Mouse (Mus musculus) E14TG2a.4 (cell line): ENCODE data around the gene Cptp.

ENCODE experiments used
- H3K27me3 ChIP-seq: 2 replicates; pipeline ENCODE4 v1.6.1; 2014; ENCODE audit warnings: low read length, control low read depth; ENCODE audit not compliant: insufficient read depth
- H3K36me3 ChIP-seq: 2 replicates; pipeline ENCODE4 v1.6.1; 2014; ENCODE audit warnings: low read length, control low read depth; ENCODE audit not compliant: insufficient read depth
- H3K4me1 ChIP-seq: replicated peaks from 2 replicates; pipeline ENCODE4 v1.6.1; 2014; ENCODE audit warnings: low read depth, low read length, control low read depth
- H3K4me3 ChIP-seq: replicated peaks from 2 replicates; pipeline ENCODE4 v1.5.1; 2014; ENCODE audit warnings: mild to moderate bottlenecking, low read length
- H3K9me3 ChIP-seq: 2 replicates; pipeline ENCODE4 v1.6.1; 2014; ENCODE audit warnings: low read length, control low read depth
- CTCF ChIP-seq: conservative IDR thresholded peaks from 2 replicates; pipeline ENCODE4 v1.5.1; 2014; ENCODE audit warnings: low read length
- NANOG ChIP-seq: IDR thresholded peaks from 2 replicates; pipeline ENCODE4 v1.6.1; 2014; ENCODE audit warnings: borderline replicate concordance, low read length, mixed read lengths
- POU5F1 ChIP-seq: IDR thresholded peaks from 2 replicates; pipeline ENCODE4 v1.6.1; 2014; ENCODE audit warnings: low read length, borderline replicate concordance

Cptp gene

DNA sequence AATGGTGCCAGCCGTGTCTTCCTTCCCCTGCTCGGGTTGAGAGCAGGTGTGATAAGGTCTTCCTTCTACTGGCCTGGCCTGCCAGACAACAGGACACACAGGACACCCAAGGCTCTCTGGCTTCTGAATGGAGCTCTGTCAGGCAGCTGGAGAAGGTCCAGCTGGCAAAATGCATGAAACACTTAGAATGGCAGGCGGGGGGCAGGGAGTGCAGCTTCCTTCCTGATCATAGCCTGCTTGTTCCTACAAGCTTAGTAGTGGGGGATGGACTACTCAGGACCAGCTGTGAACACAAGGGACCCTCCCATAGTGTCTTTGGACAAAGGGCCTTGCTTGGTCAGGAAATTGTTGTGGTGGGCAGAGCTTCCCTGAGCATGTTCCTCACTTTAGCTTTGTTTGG is 32.0 kb upstream of the Cptp start:
- no peaks in the 10 kb centered on the region for H3K27me3 ChIP-seq
- no peak overlapping the region for H3K4me3 ChIP-seq
- H3K36me3 ChIP-seq, result peaks cover 85% of the 10 kb centered on the region
- H3K4me1 ChIP-seq, result peaks cover 16% of the 10 kb centered on the region
- H3K9me3 ChIP-seq, result no peaks in the 10 kb centered on the region
- TF ChIP-seq POU5F1 (no peak), NANOG (no peak), CTCF (no peak)

DNA sequence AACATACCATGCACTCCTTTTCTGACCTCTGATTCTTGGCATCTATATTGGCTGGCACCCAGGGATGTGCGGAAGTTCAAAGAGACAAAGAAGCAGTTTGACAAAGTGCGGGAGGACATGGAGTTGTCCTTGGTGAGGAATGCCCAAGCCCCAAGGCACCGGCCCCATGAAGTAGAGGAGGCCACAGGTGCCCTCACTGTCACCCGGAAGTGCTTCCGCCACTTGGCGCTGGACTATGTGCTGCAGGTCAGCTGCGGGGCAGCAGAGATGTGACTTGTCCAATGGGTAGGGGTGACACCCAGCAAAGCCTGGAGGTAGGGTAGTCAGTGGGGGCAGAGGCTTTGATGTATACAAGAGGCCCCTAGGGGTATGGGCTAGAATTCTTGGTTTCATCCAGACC is 30.1 kb upstream of the Cptp start:
- TF ChIP-seq POU5F1, result no peak
- no peak for TF ChIP-seq NANOG
- TF ChIP-seq CTCF, result no peak
- peaks cover 28% of the 10 kb centered on the region for H3K4me1 ChIP-seq
- H3K36me3 ChIP-seq, result peaks cover 69% of the 10 kb centered on the region
- H3K9me3 ChIP-seq, result no peaks in the 10 kb centered on the region
- no peak overlapping the region for H3K4me3 ChIP-seq
- H3K27me3 ChIP-seq, result no peaks in the 10 kb centered on the region

DNA sequence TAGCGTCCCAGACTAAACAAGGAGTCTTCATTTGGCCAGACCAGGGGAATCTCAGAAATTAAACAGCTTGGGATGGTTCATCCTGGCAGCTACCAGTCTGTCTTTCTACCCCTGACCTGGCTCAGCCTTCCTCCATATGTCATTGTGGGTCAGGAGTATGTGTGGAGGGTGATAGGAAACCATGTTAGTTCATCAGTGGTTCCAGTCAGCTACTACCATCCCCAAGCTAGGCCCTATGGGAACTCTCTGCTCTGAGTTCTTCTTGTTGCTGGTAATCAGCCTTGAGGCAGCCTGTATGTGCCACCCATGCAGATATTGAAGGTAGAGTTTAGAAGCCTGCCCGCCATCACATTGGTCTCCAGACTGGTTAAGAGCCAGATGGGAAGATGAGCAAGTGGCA is 29.1 kb upstream of the Cptp start:
- Histone ChIP-seq H3K4me3 (no peak overlapping the region), H3K27me3 (no peaks in the 10 kb centered on the region), H3K36me3 (peaks cover 64% of the 10 kb centered on the region), H3K9me3 (no peaks in the 10 kb centered on the region), H3K4me1 (peaks cover 34% of the 10 kb centered on the region)
- TF ChIP-seq CTCF, result no peak
- no peak for TF ChIP-seq POU5F1
- TF ChIP-seq NANOG, result no peak

DNA sequence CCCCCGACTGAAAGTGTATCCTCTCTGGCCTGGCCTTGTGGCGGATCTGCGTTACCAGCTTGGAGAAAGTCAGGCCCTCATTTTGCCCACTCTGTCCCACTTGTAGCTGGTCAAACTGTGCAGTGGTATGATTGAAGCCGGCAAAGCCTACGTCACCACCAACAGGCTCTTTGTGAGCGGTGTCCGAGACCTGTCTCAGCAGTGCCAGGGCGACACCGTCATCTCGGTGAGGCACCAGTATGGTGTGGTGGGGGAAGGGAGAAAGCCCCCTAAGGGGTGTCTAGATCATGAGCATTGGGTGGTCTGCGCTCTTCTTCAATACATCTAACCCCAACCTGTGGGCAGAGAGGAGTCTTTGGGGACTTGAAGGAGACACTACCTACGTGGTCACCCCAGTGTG is 27.2 kb upstream of the Cptp start:
- H3K9me3 ChIP-seq, result no peaks in the 10 kb centered on the region
- peaks cover 45% of the 10 kb centered on the region for H3K36me3 ChIP-seq
- TF ChIP-seq NANOG (no peak), CTCF (no peak), POU5F1 (no peak)
- peaks cover 41% of the 10 kb centered on the region for H3K4me1 ChIP-seq
- H3K4me3 ChIP-seq, result no peak overlapping the region
- H3K27me3 ChIP-seq, result peaks cover 3% of the 10 kb centered on the region; the same call in 1 of the 2 replicates

DNA sequence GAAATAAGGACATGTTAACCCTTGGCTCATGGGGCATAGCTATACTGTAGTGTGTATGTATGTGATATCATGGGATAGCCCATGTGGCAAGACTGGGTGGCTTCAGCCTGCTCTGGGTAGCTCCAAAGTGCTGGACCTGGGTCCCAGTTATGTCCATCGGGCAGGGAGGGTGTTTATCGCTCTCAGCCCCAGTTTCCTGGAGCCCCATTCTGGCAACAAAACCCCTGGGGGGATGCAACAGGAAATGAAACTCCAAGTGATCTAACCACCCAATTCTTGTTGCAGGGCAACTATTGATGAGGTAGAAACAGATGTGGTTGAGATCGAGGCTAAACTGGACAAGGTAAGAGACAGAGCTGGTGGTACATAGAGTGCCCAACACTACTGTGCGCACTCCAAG is 26.6 kb upstream of the Cptp start:
- no peaks in the 10 kb centered on the region for H3K9me3 ChIP-seq
- H3K27me3 ChIP-seq, result peaks cover 3% of the 10 kb centered on the region; the same call in 1 of the 2 replicates
- peak overlapping the region; percentile 99; the same call in 1 of the 2 replicates for H3K4me3 ChIP-seq
- peaks cover 43% of the 10 kb centered on the region for H3K4me1 ChIP-seq
- TF ChIP-seq CTCF, result no peak
- no peak for TF ChIP-seq NANOG
- TF ChIP-seq POU5F1, result no peak
- peaks cover 39% of the 10 kb centered on the region for H3K36me3 ChIP-seq

DNA sequence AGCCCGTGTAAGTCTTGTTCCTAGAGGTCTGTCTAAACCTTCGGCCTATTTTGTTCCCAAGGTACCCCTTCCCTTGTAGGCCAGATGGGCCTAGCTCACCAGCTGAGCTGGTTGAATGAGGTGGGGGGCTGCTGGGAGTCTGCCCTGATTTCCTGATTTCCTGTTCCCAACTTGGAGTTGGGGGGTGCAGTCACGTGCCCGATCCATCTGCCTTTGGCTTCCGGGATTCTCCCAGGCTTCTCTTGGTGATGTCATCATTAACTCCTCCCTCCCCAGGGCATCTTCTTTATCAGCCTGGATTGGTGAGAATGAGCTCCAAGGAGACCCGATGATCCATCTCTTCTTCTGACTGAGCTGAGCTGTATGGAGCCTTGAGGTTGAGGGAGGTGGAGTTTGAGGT is 26.0 kb upstream of the Cptp start:
- Histone ChIP-seq H3K27me3 (peaks cover 3% of the 10 kb centered on the region; the same call in 1 of the 2 replicates), H3K9me3 (no peaks in the 10 kb centered on the region), H3K36me3 (peaks cover 40% of the 10 kb centered on the region), H3K4me1 (peaks cover 49% of the 10 kb centered on the region), H3K4me3 (peak overlapping the region; percentile 99)
- TF ChIP-seq NANOG (no peak), CTCF (no peak), POU5F1 (no peak)

DNA sequence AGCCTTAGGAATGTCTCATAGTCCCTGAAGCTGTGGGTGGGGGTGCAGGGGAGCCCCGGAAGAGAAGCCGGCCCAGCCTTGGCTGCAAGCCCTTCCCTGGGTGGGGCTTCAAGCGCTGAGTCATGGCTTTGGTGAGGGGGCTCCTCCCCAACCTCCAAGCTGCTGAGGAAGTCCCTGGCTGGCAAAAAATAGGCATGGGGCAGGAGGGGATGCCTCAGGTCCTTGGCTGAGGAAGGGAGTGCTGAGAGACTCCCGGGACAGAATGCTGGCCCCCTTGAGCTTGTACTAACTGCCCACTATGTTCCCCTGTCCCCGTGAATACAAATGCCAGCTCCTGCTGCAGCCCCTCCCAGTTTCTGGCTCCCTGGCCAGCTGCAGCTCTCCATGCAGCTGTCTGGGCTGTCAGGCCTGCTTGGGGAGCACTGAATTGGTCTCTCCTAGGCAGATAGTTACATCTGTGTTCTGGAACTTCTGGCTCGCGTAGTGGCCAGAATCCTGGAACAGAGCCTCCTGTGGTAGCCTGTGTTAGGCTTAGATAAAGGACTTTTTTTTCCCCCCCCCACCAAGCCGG is 25.2 kb upstream of the Cptp start:
- no peak for TF ChIP-seq CTCF
- TF ChIP-seq NANOG, result no peak
- no peak for TF ChIP-seq POU5F1
- Histone ChIP-seq H3K27me3 (peaks cover 3% of the 10 kb centered on the region; the same call in 1 of the 2 replicates), H3K9me3 (no peaks in the 10 kb centered on the region), H3K4me3 (peak overlapping the region; percentile 99), H3K36me3 (peaks cover 40% of the 10 kb centered on the region), H3K4me1 (peaks cover 57% of the 10 kb centered on the region)

DNA sequence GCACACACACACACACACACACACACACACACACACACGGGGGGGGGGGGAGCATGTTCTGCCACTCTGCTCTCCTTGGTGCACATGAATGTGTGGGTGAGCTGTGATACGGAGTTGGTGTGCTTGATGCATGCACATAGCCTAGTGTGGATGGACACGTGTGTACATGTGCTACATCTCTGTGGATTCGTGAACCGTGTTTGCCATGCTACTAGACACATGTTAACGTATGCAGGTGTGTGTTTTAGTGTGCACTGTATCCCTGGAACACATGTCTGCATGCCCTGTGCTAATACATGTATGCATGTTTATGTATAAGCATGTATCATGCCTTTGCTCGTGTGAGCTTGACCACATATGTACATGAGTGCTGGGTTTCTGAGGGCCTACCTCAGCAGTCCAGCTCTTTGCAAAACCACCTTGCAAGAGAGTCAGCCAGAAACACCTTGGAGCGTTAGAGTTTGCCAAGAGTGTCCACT is 24.0 kb upstream of the Cptp start:
- Histone ChIP-seq H3K4me3 (peak overlapping the region; percentile 99), H3K9me3 (no peaks in the 10 kb centered on the region), H3K4me1 (peaks cover 60% of the 10 kb centered on the region), H3K27me3 (peaks cover 3% of the 10 kb centered on the region; the same call in 1 of the 2 replicates), H3K36me3 (peaks cover 40% of the 10 kb centered on the region)
- no peak for TF ChIP-seq CTCF
- TF ChIP-seq POU5F1, result no peak
- no peak for TF ChIP-seq NANOG

DNA sequence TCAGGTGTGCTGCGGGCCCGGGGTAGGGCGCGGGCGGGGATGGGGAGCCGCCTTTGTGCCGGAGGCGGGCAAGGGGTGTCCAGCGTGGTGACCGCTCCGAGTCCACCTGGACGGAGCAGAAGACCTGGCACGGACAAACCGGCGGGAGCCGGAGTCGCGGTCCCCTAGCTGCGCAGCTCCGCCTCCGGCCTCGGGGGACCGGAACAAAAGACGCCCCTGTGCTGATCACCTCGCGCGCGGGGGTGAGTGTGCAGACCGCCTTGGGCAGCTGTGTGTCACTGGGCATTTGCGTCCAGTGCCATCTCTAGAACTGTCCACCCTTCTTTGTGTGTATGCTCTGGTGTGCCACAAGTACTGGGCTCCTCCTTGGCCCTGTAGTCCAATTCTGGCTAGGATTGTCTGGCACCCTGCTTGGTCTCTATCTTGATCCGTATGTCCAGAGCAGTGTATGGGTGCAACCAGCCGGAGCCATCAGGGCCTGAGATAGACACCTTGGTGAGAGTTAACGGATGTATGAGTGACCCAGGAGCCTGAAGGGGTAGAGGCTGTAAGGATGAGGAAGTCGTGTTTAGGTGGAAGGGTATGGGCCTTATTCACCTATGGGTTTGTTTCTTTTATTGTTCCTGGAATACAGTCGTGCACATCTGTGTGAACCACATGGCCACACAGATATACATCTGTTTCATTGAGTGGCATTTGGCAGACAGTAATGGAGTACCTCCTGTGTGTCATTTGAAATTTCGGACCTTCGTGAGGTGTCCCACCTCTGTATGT is 23.4 kb upstream of the Cptp start:
- Histone ChIP-seq H3K27me3 (peaks cover 3% of the 10 kb centered on the region; the same call in 1 of the 2 replicates), H3K36me3 (peaks cover 43% of the 10 kb centered on the region), H3K4me1 (peaks cover 64% of the 10 kb centered on the region), H3K4me3 (peak overlapping the region; percentile 99), H3K9me3 (no peaks in the 10 kb centered on the region)
- TF ChIP-seq POU5F1 (no peak), NANOG (no peak), CTCF (no peak)
